Mouse (Mus musculus) small intestine, adult 2 months (tissue): ENCODE data around the gene Pdia5.

ENCODE experiments used
- CTCF ChIP-seq: fragments of 200-500 bp; IDR thresholded peaks from 2 replicates; pipeline ENCODE4 v1.5.1; 2012; ENCODE audit warnings: low read depth, mild to moderate bottlenecking, control low read depth, inconsistent platforms, low read length, moderate library complexity, mixed read lengths; ENCODE audit not compliant: insufficient replicate concordance, insufficient read length; ENCODE audit errors: extremely low read depth
- POLR2A ChIP-seq: fragments of 200-500 bp; IDR thresholded peaks from 2 replicates; pipeline ENCODE4 v1.6.1; 2012; ENCODE audit warnings: low read depth, mild to moderate bottlenecking, control low read depth, inconsistent platforms, low read length, moderate library complexity

GRCm38 (mm10) chr16:35379344-35379743 lies 111.3 kb downstream of the Pdia5 start:
- no peak for TF ChIP-seq POLR2A
- peak; percentile 52; the same call in 1 of the 2 replicates for TF ChIP-seq CTCF
